Mouse (Mus musculus): ENCODE measurements around the gene D430041D05Rik. TPM values are rescaled to one million over a fixed set of nuclear protein-coding genes. Genes with fewer than 3 reads are reported as not detected.

The D430041D05Rik gene
- not detected in 2 replicates for polyA plus RNA-seq (2015; fragmentation: Nextera tagmentation; extraction: Ambion mirVana)

DNA sequence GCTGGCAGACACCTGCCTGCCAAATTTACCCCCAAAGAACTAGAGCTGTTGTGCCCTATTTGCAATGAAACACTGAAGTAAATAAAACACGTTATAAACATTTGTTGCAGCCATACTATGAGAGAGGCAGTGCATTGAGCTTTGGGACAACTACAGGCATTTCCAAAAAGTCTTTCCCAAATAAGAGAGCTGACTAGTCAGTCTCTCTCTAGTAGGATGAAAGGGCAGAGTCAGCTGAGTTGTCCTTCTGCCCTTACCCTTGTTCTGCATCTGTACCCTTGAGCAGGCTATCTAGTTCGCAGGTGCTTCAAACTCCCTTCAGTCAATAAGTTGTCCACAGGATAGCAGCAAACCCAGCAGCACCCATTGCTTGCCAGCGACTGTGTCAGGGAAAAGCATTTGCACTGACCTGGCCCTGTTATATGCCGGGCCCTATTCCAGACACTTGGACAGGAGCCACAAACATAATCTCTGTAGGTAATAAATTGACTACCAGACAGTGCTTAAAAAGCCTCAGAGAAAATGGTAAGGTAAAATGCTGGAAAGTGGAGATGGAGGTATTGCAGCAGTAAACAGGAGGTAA lies at the start of gene D430041D05Rik:
Gene D430041D05Rik, minus strand, starts transcription at position 51 of the 583 bp plus-strand sequence.

DNA sequence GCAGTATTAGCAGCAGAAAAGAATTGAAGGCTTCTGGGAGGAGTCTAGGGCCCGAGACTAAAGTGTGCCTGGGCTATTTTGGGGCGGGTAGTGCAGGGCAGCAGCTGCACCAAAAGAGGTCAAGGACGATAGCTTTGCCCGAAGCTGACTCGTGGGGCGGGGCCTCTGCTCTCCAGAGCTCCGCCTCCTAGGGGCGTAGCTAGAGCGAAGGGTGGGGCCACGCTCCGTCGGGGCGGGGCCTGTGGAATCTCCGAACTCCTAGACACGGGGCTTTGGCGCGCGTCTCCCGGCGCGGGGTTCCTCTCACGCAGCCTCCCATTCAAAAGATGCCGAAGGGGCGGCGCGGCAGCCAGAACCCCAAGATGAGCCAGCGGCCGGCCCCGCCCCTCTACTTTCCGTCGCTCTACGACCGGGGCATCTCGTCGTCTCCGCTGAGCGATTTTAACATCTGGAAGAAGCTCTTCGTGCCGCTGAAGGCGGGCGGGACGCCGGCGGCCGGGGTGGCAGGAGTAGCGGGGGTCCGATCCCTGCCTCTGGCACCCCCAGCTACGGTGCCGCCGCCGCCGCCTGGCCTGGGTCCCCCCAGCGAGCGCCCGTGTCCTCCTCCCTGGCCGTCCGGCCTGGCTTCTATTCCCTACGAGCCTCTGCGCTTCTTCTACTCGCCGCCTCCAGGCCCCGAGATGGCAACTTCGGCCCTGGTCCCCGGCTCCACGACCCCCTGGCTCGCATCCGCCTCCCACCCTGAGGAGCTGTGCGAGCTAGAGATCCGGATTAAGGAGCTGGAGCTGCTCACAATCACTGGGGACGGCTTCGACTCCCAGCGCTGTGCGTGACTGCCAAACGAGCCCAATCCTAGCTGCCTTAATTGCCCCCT lies 288.1 kb downstream of the D430041D05Rik start, which contains the start of gene A930018P22Rik:
Gene A930018P22Rik, plus strand, starts transcription at position 265 of the 874 bp plus-strand sequence.

DNA sequence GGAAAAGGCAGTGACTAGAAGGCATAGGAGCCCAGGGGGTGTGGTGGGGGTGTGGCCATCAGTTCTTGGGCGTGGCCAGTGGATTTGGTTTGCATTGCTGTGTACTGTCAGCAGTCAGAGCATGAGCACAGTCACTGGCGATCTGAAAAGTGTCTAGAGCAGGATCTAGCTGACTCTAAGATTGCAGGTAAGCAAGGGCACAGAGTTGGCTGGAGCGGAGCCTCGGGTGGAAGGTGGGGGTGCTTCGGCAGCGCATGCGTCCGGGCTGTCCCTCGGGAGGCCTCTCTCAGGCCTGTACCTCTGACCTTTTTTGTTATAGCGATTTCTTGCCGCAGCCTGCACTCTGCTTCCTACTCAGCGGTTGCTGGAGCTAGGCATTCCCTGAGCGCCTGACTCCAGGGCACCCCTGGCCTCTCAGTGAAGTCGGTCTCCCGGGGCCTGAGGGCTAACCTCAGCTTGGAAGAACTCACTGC lies 315.0 kb downstream of the D430041D05Rik start, which contains the start of gene Cd59a:
Gene Cd59a, plus strand, starts transcription at position 61 of the 473 bp plus-strand sequence.

MicroRNAs encoded within 50 kb of the gene (microRNA counts, 519-probe panel; counts per million panel counts)
- microRNA mmu-miR-1902: 88.3 counts per million

Other genes with a start within 250 kb of the D430041D05Rik start
- 7.4 and 8.4 TPM in 2 replicates for gene Hipk3, start 83.4 kb upstream of the D430041D05Rik start, polyA plus RNA-seq (2015; fragmentation: Nextera tagmentation; extraction: Ambion mirVana)
- gene Cstf3, start 179.5 kb upstream of the D430041D05Rik start, polyA plus RNA-seq (2015; fragmentation: Nextera tagmentation; extraction: Ambion mirVana): 36.4 and 37.1 TPM in 2 replicates

All from spleen, postnatal 0 days (tissue).